Mouse (Mus musculus) myocyte (in vitro differentiated cells): ENCODE measurements at regions not wholly inside any gene's neighbourhood (a gene's known extent, or its start where the extent isn't known, plus 50 kb on each side); places are given as distances from the start of the nearest gene placed in this dataset.

ENCODE experiments used
- CEBPB ChIP-seq: IDR thresholded peaks from 2 replicates; pipeline ENCODE4 v1.6.1; 2011; ENCODE audit warnings: mild to moderate bottlenecking, moderate library complexity; ENCODE audit not compliant: poor library complexity, insufficient read depth, severe bottlenecking
- E2F4 ChIP-seq: IDR thresholded peaks from one replicate; pipeline ENCODE4 v1.6.1; 2011; ENCODE audit warnings: mild to moderate bottlenecking, control low read depth, moderate library complexity; ENCODE audit not compliant: insufficient read depth
- MAX ChIP-seq: IDR thresholded peaks from one replicate; pipeline ENCODE4 v1.6.1; 2011; ENCODE audit warnings: low read depth, mild to moderate bottlenecking, control low read depth
- MYOD1 ChIP-seq, 3 experiments: IDR thresholded peaks; one replicate each; pipeline ENCODE4 v1.6.1; 2011; ENCODE audit warnings: control low read depth in 2 of 3, low read depth in 2 of 3, mild to moderate bottlenecking in 2 of 3, moderate library complexity in 1 of 3; ENCODE audit not compliant: insufficient read length in 2 of 3, control insufficient read depth in 1 of 3
- MYOG ChIP-seq, 3 experiments: IDR thresholded peaks; one replicate each; pipeline ENCODE4 v1.6.1; 2011; ENCODE audit warnings: control low read depth in 2 of 3, low read depth in 2 of 3, mild to moderate bottlenecking in 2 of 3; ENCODE audit not compliant: insufficient read length in 2 of 3, control insufficient read depth in 1 of 3, insufficient read depth in 1 of 3
- POLR2A ChIP-seq: IDR thresholded peaks from one replicate; pipeline ENCODE4 v1.6.1; 2011; ENCODE audit warnings: low read depth, mild to moderate bottlenecking, control low read depth, moderate library complexity; ENCODE audit not compliant: insufficient read length
- POLR2AphosphoS2 ChIP-seq: IDR thresholded peaks from one replicate; pipeline ENCODE4 v1.6.1; 2011; ENCODE audit warnings: low read depth, control low read depth; ENCODE audit not compliant: insufficient read length
- SRF ChIP-seq: IDR thresholded peaks from one replicate; pipeline ENCODE4 v1.6.1; 2011; ENCODE audit warnings: low read depth; ENCODE audit not compliant: control insufficient read depth, insufficient read length
- TCF12 ChIP-seq: IDR thresholded peaks from one replicate; pipeline ENCODE4 v1.6.1; 2011; ENCODE audit warnings: mild to moderate bottlenecking, control low read depth; ENCODE audit not compliant: poor library complexity, insufficient read depth, severe bottlenecking
- USF1 ChIP-seq: IDR thresholded peaks from one replicate; pipeline ENCODE4 v1.6.1; 2011; ENCODE audit warnings: low read depth, mild to moderate bottlenecking, control low read depth, moderate library complexity

DNA sequence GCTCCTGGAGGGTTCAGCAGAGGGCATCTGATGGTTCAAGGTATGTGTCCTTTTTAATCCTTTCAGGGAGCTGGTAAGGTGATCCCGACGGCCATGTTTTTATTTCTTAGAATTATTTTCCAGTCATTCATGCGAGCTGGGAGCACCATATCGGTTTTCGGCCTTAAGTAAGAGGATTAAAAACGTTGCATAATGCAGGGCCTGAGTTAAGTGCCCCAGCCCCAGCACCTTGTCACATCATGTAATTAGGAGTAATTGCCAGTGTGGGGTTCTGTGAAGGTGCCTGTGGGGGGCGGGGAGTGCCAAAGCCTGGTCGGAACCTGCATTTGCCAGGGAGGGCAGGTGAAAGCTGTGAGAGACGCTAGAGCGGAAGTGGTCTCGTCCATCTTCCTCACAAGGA lies 94.6 kb upstream of the Pitx1 start:
- TF ChIP-seq POLR2A (no peak), USF1 (no peak), SRF (no peak), MYOD1 (IDR thresholded peaks at IDR 0.05; ENCODE audit: control insufficient read depth in 1 of 3, insufficient read length in 2 of 3, low read depth in 2 of 3) (no peak), POLR2AphosphoS2 (no peak), MAX (no peak), CEBPB (no peak), TCF12 (no peak), E2F4 (no peak), MYOG (IDR thresholded peaks at IDR 0.05; ENCODE audit: control insufficient read depth in 1 of 3, insufficient read depth in 1 of 3, insufficient read length in 2 of 3, low read depth in 2 of 3) (no peak)
